Mouse (Mus musculus): Measurements from ENCODE around the gene Arih2. TPM values are rescaled to one million over a fixed set of nuclear protein-coding genes. Genes with fewer than 3 reads are reported as not detected.

The Arih2 gene
- polyA plus RNA-seq, 1 experiment = 143 TPM

DNA sequence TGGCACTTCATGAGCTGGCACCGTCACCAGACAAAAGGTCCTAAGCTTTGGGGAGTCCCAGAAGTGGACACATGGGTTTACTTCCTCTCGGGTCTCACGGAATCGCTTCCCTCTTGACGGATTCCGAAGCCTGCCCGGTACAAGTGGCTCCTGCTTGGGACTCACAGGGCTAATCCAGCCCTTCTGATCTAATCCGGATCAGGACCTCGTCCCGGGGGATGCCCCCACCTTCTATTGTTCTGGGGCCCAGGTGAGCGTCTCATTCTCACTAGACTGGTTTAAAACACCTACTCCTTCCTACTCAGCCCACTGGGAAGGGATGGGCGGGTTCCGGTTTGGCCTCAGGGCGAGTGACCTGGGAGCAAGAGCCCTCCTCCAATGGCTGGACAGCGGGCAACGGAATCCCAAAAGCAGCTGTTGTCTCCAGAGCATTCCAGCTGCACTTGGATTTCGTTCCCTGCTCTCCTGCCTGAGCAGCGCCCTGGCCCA is 81.2 kb downstream of the Arih2 start:
- Histone ChIP-seq H3K36me3 (ENCODE audit: control insufficient read depth, insufficient read depth, low read length) (peaks cover 2% of the 10 kb centered on the region), H3K4me1 (ENCODE audit: control insufficient read depth, insufficient read depth, low read length) (peaks cover 20% of the 10 kb centered on the region), H3K27me3 (ENCODE audit: control insufficient read depth, insufficient read depth, low read length) (no peaks in the 10 kb centered on the region), H3K4me3 (ENCODE audit: control insufficient read depth, low read depth, low read length) (peak overlapping the region; percentile 98), H3K27ac (ENCODE audit: control insufficient read depth, insufficient read depth, low read depth, low read length) (peak overlapping the region; percentile 95)
- peak; percentile 17; the same call in 1 of the 2 replicates for TF ChIP-seq POLR2A (IDR thresholded peaks at IDR 0.05; ENCODE audit: control insufficient read depth, low read depth, low read length)
- TF ChIP-seq CTCF (IDR thresholded peaks at IDR 0.05; ENCODE audit: control insufficient read depth, insufficient read depth, insufficient replicate concordance, low read depth, low read length) = no peak

GRCm38 (mm10) chr9:108566815-108567776 is 82.1 kb downstream of the Arih2 start, which contains the start of gene Ndufaf3:
Gene Ndufaf3 (minus strand): TSS chr9:108567434.
- peak; percentile 97 for TF ChIP-seq POLR2A (IDR thresholded peaks at IDR 0.05; ENCODE audit: control insufficient read depth, low read depth, low read length)
- TF ChIP-seq CTCF (IDR thresholded peaks at IDR 0.05; ENCODE audit: control insufficient read depth, insufficient read depth, insufficient replicate concordance, low read depth, low read length) = peak; percentile 90
- peaks cover 2% of the 10 kb centered on the region for H3K36me3 ChIP-seq (ENCODE audit: control insufficient read depth, insufficient read depth, low read length)
- H3K4me1 ChIP-seq (ENCODE audit: control insufficient read depth, insufficient read depth, low read length) = peaks cover 20% of the 10 kb centered on the region
- H3K27me3 ChIP-seq (ENCODE audit: control insufficient read depth, insufficient read depth, low read length) = no peaks in the 10 kb centered on the region
- H3K27ac ChIP-seq (ENCODE audit: control insufficient read depth, insufficient read depth, low read depth, low read length) = peak within 1 kb of the TSS; percentile 95
- H3K4me3 ChIP-seq (ENCODE audit: control insufficient read depth, low read depth, low read length) = peak within 1 kb of the TSS; percentile 98

DNA sequence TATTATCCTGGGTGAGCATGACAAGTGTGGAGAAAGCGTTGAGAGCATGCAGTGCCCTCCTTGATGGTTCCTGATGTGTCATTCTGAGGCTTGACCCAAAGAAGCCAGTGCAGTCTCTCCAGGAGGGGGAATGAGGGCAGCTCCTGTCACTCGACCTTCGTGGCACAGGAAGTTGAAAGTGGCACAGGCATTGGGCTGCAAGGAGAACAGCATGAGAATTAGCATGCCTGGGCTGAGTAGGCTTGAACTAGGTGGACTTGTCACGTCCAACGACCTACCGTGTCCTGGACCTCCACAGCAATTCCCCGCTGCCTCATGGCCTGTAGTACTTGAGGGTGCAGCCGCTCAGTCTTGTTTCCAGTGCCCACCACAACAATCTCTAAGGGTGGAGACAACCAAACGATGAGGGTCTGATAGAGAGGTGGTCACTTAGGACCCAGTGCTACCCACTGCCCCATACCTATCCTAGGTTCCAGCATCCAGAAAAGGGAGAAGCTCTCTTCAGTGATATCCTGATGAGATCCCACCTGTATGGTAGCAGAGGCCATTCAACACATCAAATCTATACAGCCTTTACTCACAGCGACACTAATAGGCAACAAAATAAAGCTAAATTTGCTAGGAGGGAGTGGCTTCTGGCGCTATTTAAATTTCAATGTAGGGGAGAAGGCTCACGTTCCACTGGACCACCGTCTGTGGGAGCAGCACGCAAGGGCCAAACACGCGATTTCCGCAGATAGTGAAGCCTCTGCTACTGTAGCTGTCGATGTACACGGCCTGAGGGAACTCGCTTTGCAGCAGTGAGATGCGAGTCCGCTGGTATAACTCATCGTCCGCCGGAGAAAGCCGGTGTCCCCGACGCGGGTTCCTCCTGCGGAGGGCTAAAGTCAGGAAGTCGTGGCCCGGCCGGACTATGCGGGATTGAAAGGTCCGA is 83.0 kb downstream of the Arih2 start:
- H3K27ac ChIP-seq (ENCODE audit: control insufficient read depth, insufficient read depth, low read depth, low read length) = peak overlapping the region; percentile 95
- no peak for TF ChIP-seq CTCF (IDR thresholded peaks at IDR 0.05; ENCODE audit: control insufficient read depth, insufficient read depth, insufficient replicate concordance, low read depth, low read length)
- TF ChIP-seq POLR2A (IDR thresholded peaks at IDR 0.05; ENCODE audit: control insufficient read depth, low read depth, low read length) = peak; percentile 43; the same call in 1 of the 2 replicates
- H3K4me1 ChIP-seq (ENCODE audit: control insufficient read depth, insufficient read depth, low read length) = peaks cover 20% of the 10 kb centered on the region
- peaks cover 2% of the 10 kb centered on the region for H3K36me3 ChIP-seq (ENCODE audit: control insufficient read depth, insufficient read depth, low read length)
- no peaks in the 10 kb centered on the region for H3K27me3 ChIP-seq (ENCODE audit: control insufficient read depth, insufficient read depth, low read length)
- H3K4me3 ChIP-seq (ENCODE audit: control insufficient read depth, low read depth, low read length) = peak overlapping the region; percentile 98

GRCm38 (mm10) chr9:108564131-108564530 is 85.1 kb downstream of the Arih2 start:
- H3K36me3 ChIP-seq (ENCODE audit: control insufficient read depth, insufficient read depth, low read length) = peaks cover 3% of the 10 kb centered on the region
- H3K4me3 ChIP-seq (ENCODE audit: control insufficient read depth, low read depth, low read length) = peak overlapping the region; percentile 98
- peaks cover 9% of the 10 kb centered on the region for H3K4me1 ChIP-seq (ENCODE audit: control insufficient read depth, insufficient read depth, low read length)
- no peaks in the 10 kb centered on the region for H3K27me3 ChIP-seq (ENCODE audit: control insufficient read depth, insufficient read depth, low read length)
- TF ChIP-seq POLR2A (IDR thresholded peaks at IDR 0.05; ENCODE audit: control insufficient read depth, low read depth, low read length) (peak; percentile 5; the same call in 1 of the 2 replicates), CTCF (IDR thresholded peaks at IDR 0.05; ENCODE audit: control insufficient read depth, insufficient read depth, insufficient replicate concordance, low read depth, low read length) (no peak)
- no peak overlapping the region for H3K27ac ChIP-seq (ENCODE audit: control insufficient read depth, insufficient read depth, low read depth, low read length)

DNA sequence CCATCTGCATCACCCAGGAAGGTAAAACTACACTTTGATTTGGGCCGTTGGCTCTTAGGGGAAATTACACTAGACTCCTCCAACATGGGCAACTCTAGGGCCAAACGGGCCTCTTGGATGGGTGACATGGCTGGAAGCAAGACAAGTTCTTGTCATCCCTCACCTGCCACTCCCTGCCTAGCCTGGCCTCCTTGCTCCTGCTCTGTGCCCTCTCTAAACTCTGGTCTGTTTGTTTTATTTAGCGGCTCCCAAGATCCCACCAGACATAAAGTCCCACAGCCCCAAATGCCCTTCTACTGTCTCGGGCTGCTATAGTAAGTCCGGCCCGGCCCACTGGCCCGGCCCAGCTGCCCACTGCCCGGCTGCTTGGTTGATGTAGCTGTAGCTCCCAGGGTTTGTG is 85.5 kb downstream of the Arih2 start:
- Histone ChIP-seq H3K36me3 (ENCODE audit: control insufficient read depth, insufficient read depth, low read length) (peaks cover 4% of the 10 kb centered on the region), H3K4me1 (ENCODE audit: control insufficient read depth, insufficient read depth, low read length) (peaks cover 8% of the 10 kb centered on the region), H3K27ac (ENCODE audit: control insufficient read depth, insufficient read depth, low read depth, low read length) (no peak overlapping the region), H3K27me3 (ENCODE audit: control insufficient read depth, insufficient read depth, low read length) (no peaks in the 10 kb centered on the region), H3K4me3 (ENCODE audit: control insufficient read depth, low read depth, low read length) (peak overlapping the region; percentile 98)
- TF ChIP-seq CTCF (IDR thresholded peaks at IDR 0.05; ENCODE audit: control insufficient read depth, insufficient read depth, insufficient replicate concordance, low read depth, low read length) (no peak), POLR2A (IDR thresholded peaks at IDR 0.05; ENCODE audit: control insufficient read depth, low read depth, low read length) (0 out of 2 replicates have a peak, but pooled peaks have one; percentile 17)

GRCm38 (mm10) chr9:108560227-108560841 is 88.9 kb downstream of the Arih2 start, which contains the start of gene Impdh2:
Gene Impdh2 (plus strand): TSS chr9:108560286.
- Histone ChIP-seq H3K4me3 (ENCODE audit: control insufficient read depth, low read depth, low read length) (peak within 1 kb of the TSS; percentile 96), H3K4me1 (ENCODE audit: control insufficient read depth, insufficient read depth, low read length) (no peaks in the 10 kb centered on the region), H3K27me3 (ENCODE audit: control insufficient read depth, insufficient read depth, low read length) (no peaks in the 10 kb centered on the region), H3K36me3 (ENCODE audit: control insufficient read depth, insufficient read depth, low read length) (peaks cover 8% of the 10 kb centered on the region), H3K27ac (ENCODE audit: control insufficient read depth, insufficient read depth, low read depth, low read length) (peak within 1 kb of the TSS; percentile 96)
- TF ChIP-seq POLR2A (IDR thresholded peaks at IDR 0.05; ENCODE audit: control insufficient read depth, low read depth, low read length) (peak; percentile 92), CTCF (IDR thresholded peaks at IDR 0.05; ENCODE audit: control insufficient read depth, insufficient read depth, insufficient replicate concordance, low read depth, low read length) (peak; percentile 31; the same call in 1 of the 2 replicates)
